Mouse (Mus musculus) heart, adult 2 months (tissue): ENCODE results near the gene Nms. TPM values are rescaled to one million over a fixed set of nuclear protein-coding genes. Genes with fewer than 3 reads are reported as not detected.

Source experiments
- DNase-seq, 2 experiments: peaks; one replicate each; pipeline ENCODE4 v3.0.0; 2021
- H3K27ac ChIP-seq: fragments of 200-600 bp; 2 replicates; pipeline ENCODE4 v1.8.1; 2022
- H3K27me3 ChIP-seq: fragments of 200-500 bp; 2 replicates; pipeline ENCODE4 v1.6.1; 2012; ENCODE audit warnings: mild to moderate bottlenecking, low read length, inconsistent platforms, mixed read lengths; ENCODE audit not compliant: control insufficient read depth, insufficient read depth
- H3K36me3 ChIP-seq: fragments of 200-500 bp; 2 replicates; pipeline ENCODE4 v1.6.1; 2012; ENCODE audit warnings: low read length, inconsistent platforms; ENCODE audit not compliant: control insufficient read depth, insufficient read depth
- H3K4me1 ChIP-seq: fragments of 200-500 bp; 2 replicates; pipeline ENCODE4 v1.6.1; 2011; ENCODE audit warnings: low read length; ENCODE audit not compliant: control insufficient read depth, insufficient read depth
- H3K4me3 ChIP-seq: fragments of 200-600 bp; 2 replicates; pipeline ENCODE4 v1.8.1; 2022
- H3K79me2 ChIP-seq: fragments of 200-500 bp; replicated peaks from 2 replicates; pipeline ENCODE4 v1.6.1; 2012; ENCODE audit warnings: mild to moderate bottlenecking, inconsistent platforms, low read length, moderate library complexity, mixed read lengths; ENCODE audit not compliant: control insufficient read depth, insufficient read depth
- H3K9ac ChIP-seq: fragments of 200-500 bp; 2 replicates; pipeline ENCODE4 v1.6.1; 2012; ENCODE audit warnings: low read depth, mild to moderate bottlenecking, control low read depth, inconsistent platforms, low read length, mixed read lengths
- CTCF ChIP-seq: fragments of 200-600 bp; IDR thresholded peaks from 2 replicates; pipeline ENCODE4 v1.8.1; 2022; ENCODE audit warnings: antibody characterized with exemption, mild to moderate bottlenecking, moderate library complexity
- EP300 ChIP-seq: fragments of 200-500 bp; IDR thresholded peaks from 2 replicates; pipeline ENCODE4 v1.6.1; 2011; ENCODE audit warnings: low read depth, low read length, control low read depth; ENCODE audit not compliant: insufficient read depth
- POLR2A ChIP-seq: fragments of 200-500 bp; IDR thresholded peaks from 2 replicates; pipeline ENCODE4 v1.6.1; 2011; ENCODE audit warnings: mild to moderate bottlenecking, low read depth, low read length, control low read depth; ENCODE audit not compliant: insufficient read depth
- WGBS: fragments of 180-500 bp; shearing (Covaris S2); methylation state at CpG from one replicate; pipeline ENCODE4 v1.1.7; 2018; 5-methylcytosine and 5-hydroxymethylcytosine counted together
- intact Hi-C: fragments of 180-260 bp; cut with DNase I; formaldehyde crosslinking; loops from one replicate; pipeline ENCODE4 v1.15.1; 2025
- polyA plus RNA-seq: library from polyadenylated mRNA; depleted of rRNA; stranded (reverse); fragments of >200 nt; gene quantifications from 2 replicates; pipeline ENCODE4 v1.2.3, GENCODE M21; 2012; rRNA removed
- total RNA-seq, 2 experiments: library from RNA; stranded (reverse); gene quantifications; 2 replicates each; pipeline ENCODE4 v1.2.3; 2021

Gene Nms
- total and polyA plus RNA-seq, 3 experiments = not detected

- no peak within 1 kb of the TSS for H3K9ac ChIP-seq
- 90% methylated on average over 3 of the region's 3 CpGs for WGBS
- H3K36me3 ChIP-seq = no peaks in the 10 kb centered on the region
- H3K79me2 ChIP-seq = no peaks in the 10 kb centered on the region
- intact Hi-C loops = loop anchor here (5.0 kb wide), 1 partner anchor 547 kb away; the partner anchor contains the start of gene Cnot11
- H3K27me3 ChIP-seq = no peaks in the 10 kb centered on the region
- H3K4me1 ChIP-seq = peaks cover 6% of the 10 kb centered on the region
- TF ChIP-seq EP300 (no peak), POLR2A (no peak), CTCF (no peak)
- H3K4me3 ChIP-seq = no peak within 1 kb of the TSS
- DNase-seq = no peak
- no peak within 1 kb of the TSS for H3K27ac ChIP-seq
Measured at GRCm38 (mm10) chr1:38985308-38985707, 46.4 kb downstream of the Nms start, which contains the start of gene Pdcl3. Gene Pdcl3, plus strand, starts transcription at chr1:38985608.

GRCm38 (mm10) chr1:38987080-38987864, 48.3 kb downstream of the Nms start:
- Histone ChIP-seq H3K79me2 (no peaks in the 10 kb centered on the region), H3K27me3 (no peaks in the 10 kb centered on the region), H3K27ac (peak overlapping the region; percentile 93), H3K4me3 (peak overlapping the region; percentile 86), H3K9ac (peak overlapping the region; percentile 87), H3K4me1 (peaks cover 8% of the 10 kb centered on the region), H3K36me3 (no peaks in the 10 kb centered on the region)
- intact Hi-C loops = loop anchor here (2.0 to 5.0 kb wide), 2 partner anchors 492 to 545 kb away; partner anchors contain the start of genes Cnot11 and Tbc1d8
- TF ChIP-seq POLR2A (peak; percentile 81), EP300 (0 out of 2 replicates have a peak, but pooled peaks have one; percentile 50), CTCF (no peak)
- peak; percentile 98 to 99 for DNase-seq
- 6% methylated on average over 38 of the region's 38 CpGs for WGBS

DNA sequence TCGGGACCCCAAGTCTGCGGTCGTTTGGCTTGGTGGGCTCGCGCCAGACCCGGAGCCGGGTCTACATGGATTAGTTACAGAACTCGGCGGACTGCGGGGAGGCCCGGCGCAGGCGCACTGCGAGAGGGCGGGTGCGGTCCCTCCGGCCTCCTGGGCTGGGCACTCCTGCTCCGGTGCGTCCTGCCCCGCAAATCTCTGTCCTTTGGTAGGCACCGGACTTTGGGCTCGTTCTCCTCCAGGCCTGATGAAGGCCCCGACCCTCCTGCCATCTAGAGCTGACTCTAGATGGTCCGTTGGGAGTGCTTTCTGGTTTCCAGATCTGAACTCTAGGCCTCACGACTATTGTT, 48.9 kb downstream of the Nms start:
- Histone ChIP-seq H3K4me3 (peak overlapping the region; percentile 86), H3K27ac (peak overlapping the region; percentile 93), H3K36me3 (no peaks in the 10 kb centered on the region), H3K27me3 (no peaks in the 10 kb centered on the region), H3K4me1 (peaks cover 8% of the 10 kb centered on the region), H3K9ac (peak overlapping the region; percentile 87), H3K79me2 (no peaks in the 10 kb centered on the region)
- intact Hi-C loops = loop anchor here (2.0 to 5.0 kb wide), 2 partner anchors 491 to 544 kb away; partner anchors contain the start of genes Cnot11 and Tbc1d8
- WGBS = 0% methylated on average over 22 of the region's 25 CpGs
- DNase-seq = no peak
- no peak for TF ChIP-seq CTCF

DNA sequence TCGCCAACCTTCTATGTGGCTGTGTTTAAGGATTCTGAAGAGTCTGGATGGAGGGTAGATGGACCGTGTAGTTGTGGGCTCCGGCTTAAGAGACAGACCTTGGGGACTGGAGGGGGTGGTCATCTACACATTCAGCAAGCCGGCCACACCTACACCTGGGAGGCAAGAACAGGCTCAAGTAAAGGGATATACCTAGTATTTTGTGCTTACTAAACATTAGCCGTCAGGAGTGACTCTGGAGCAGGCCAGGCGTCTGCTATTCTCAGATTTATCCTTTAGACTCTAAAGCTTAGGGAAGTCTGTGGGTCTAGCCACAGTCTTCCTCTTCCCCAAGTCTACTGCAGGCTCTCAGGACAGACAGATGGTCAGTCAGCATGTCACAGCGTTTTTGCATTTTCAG, 49.4 kb downstream of the Nms start:
- 10% methylated on average over 7 of the region's 7 CpGs for WGBS
- peak overlapping the region; percentile 87 for H3K9ac ChIP-seq
- no peak for DNase-seq
- no peaks in the 10 kb centered on the region for H3K36me3 ChIP-seq
- TF ChIP-seq EP300 (no peak), POLR2A (no peak), CTCF (no peak)
- no peaks in the 10 kb centered on the region for H3K27me3 ChIP-seq
- H3K4me1 ChIP-seq = peaks cover 8% of the 10 kb centered on the region
- H3K4me3 ChIP-seq = peak overlapping the region; percentile 86
- H3K27ac ChIP-seq = peak overlapping the region; percentile 93
- no peaks in the 10 kb centered on the region for H3K79me2 ChIP-seq
- intact Hi-C loops = loop anchor here (5.0 kb wide), 1 partner anchor 544 kb away; the partner anchor contains the start of gene Cnot11

DNA sequence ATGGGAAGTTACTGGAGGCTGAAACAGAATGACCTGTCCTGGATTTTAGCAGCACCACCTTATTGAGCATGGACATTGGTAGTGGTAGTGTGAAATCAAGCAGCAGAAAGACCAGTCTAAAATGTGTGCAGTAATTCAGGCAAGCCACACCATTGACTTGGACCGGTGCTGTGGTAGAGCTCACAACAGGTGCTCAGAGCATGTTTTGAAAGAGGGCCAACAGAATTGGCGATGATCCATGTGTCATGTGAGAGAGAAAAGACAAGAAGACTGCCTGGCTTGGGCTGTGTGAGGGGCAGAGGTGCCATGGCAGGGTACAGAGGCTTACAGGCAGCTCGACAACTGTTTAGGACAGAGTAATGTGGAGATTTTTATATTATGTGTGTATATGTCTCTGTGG, 53.4 kb downstream of the Nms start:
- no peak overlapping the region for H3K4me3 ChIP-seq
- H3K27me3 ChIP-seq = no peaks in the 10 kb centered on the region
- H3K36me3 ChIP-seq = no peaks in the 10 kb centered on the region
- no peak for DNase-seq
- H3K79me2 ChIP-seq = no peaks in the 10 kb centered on the region
- no peak overlapping the region for H3K27ac ChIP-seq
- H3K9ac ChIP-seq = no peak overlapping the region
- peaks cover 6% of the 10 kb centered on the region for H3K4me1 ChIP-seq
- TF ChIP-seq EP300 = no peak
- TF ChIP-seq POLR2A = no peak
- TF ChIP-seq CTCF = no peak
- intact Hi-C loops = no loop called here
- 53% methylated on average over 3 of the region's 3 CpGs for WGBS

Other genes with a start within 250 kb of the Nms start
- gene Lonrf2, start 102.4 kb upstream of the Nms start, total RNA-seq = 1 to 10 TPM; 3.3 to 3.8 TPM
- 2.6 and 4.2 TPM in 2 replicates for gene Lonrf2, start 102.4 kb upstream of the Nms start, polyA plus RNA-seq
- under 1 TPM; 0.16 to 0.34 TPM for gene Chst10, start 41.0 kb upstream of the Nms start, total RNA-seq
- 0.26 and 0.27 TPM in 2 replicates for gene Chst10, start 41.0 kb upstream of the Nms start, polyA plus RNA-seq
- 10 to 100 TPM; 68.3 to 78.3 TPM for gene Pdcl3, start 46.5 kb downstream of the Nms start, total RNA-seq
- 33.4 and 49.2 TPM in 2 replicates for gene Pdcl3, start 46.5 kb downstream of the Nms start, polyA plus RNA-seq